Mouse (Mus musculus): Measurements from ENCODE around the gene Zic4.

The Zic4 gene

GRCm38 (mm10) chr9:91363011-91363730 is 958 bp downstream of the Zic4 start:
- no peak for DNase-seq (ENCODE audit: low spot score in 2 of 2)

GRCm38 (mm10) chr9:91363814-91364126 is 1.6 kb downstream of the Zic4 start:
- no peak for DNase-seq (ENCODE audit: low spot score in 2 of 2)

- DNase-seq (ENCODE audit: low spot score in 2 of 2), result no peak
These were observed 2.1 kb downstream of the Zic4 start for GRCm38 (mm10) chr9:91364127-91364970.

- no peak for DNase-seq (ENCODE audit: low spot score in 2 of 2)
These were observed 2.8 kb downstream of the Zic4 start for GRCm38 (mm10) chr9:91364971-91365501.

GRCm38 (mm10) chr9:91365664-91366063 is 3.5 kb downstream of the Zic4 start, which contains the start of gene Zic1:
Zic1 (minus strand) TSS chr9:91365810.
- DNase-seq (ENCODE audit: low spot score in 2 of 2), result no peak

- DNase-seq (ENCODE audit: low spot score in 2 of 2), result no peak
These were observed 4.2 kb downstream of the Zic4 start for GRCm38 (mm10) chr9:91366226-91366998.

GRCm38 (mm10) chr9:91366999-91367811 is 5.0 kb downstream of the Zic4 start:
- DNase-seq (ENCODE audit: low spot score in 2 of 2), result no peak

- DNase-seq (ENCODE audit: low spot score in 2 of 2), result no peak
These were observed 5.9 kb downstream of the Zic4 start for GRCm38 (mm10) chr9:91368150-91368549.

- no peak for DNase-seq (ENCODE audit: low spot score in 2 of 2)
These were observed 6.7 kb downstream of the Zic4 start for GRCm38 (mm10) chr9:91368946-91369292.

GRCm38 (mm10) chr9:91369293-91369991 is 7.2 kb downstream of the Zic4 start:
- no peak for DNase-seq (ENCODE audit: low spot score in 2 of 2)

GRCm38 (mm10) chr9:91370191-91370708 is 8.0 kb downstream of the Zic4 start:
- no peak for DNase-seq (ENCODE audit: low spot score in 2 of 2)

GRCm38 (mm10) chr9:91371011-91371410 is 8.8 kb downstream of the Zic4 start:
- no peak for DNase-seq (ENCODE audit: low spot score in 2 of 2)

GRCm38 (mm10) chr9:91371608-91372007 is 9.4 kb downstream of the Zic4 start:
- DNase-seq (ENCODE audit: low spot score in 2 of 2), result no peak

- no peak for DNase-seq (ENCODE audit: low spot score in 2 of 2)
These were observed 11.8 kb downstream of the Zic4 start for GRCm38 (mm10) chr9:91373811-91374575.

- no peak for DNase-seq (ENCODE audit: low spot score in 2 of 2)
These were observed 12.5 kb downstream of the Zic4 start for GRCm38 (mm10) chr9:91374665-91375064.

- DNase-seq (ENCODE audit: low spot score in 2 of 2), result no peak
These were observed 15.0 kb downstream of the Zic4 start for GRCm38 (mm10) chr9:91377036-91377872.

- DNase-seq (ENCODE audit: low spot score in 2 of 2), result no peak
These were observed 15.6 kb downstream of the Zic4 start for GRCm38 (mm10) chr9:91377873-91378150.

GRCm38 (mm10) chr9:91378411-91379299 is 16.4 kb downstream of the Zic4 start:
- no peak for DNase-seq (ENCODE audit: low spot score in 2 of 2)

Data from urinary bladder, postnatal 36 days (tissue).